Mouse (Mus musculus) hindbrain, embryonic 14.5 days (tissue): ENCODE results near the gene Ankrd40. TPM values are rescaled to one million over a fixed set of nuclear protein-coding genes. Genes with fewer than 3 reads are reported as not detected.

Experiments
- ATAC-seq: fragments of 200-750 bp; cut with Nextera tagmentation; 2 replicates; pipeline ENCODE4 v1.8.0; 2017; ENCODE audit warnings: moderate number of reproducible peaks, mild to moderate bottlenecking, moderate TSS enrichment, moderate library complexity; ENCODE audit not compliant: low FRiP score
- DNase-seq: peaks from one replicate; pipeline ENCODE4 v3.0.0-alpha.2; 2015; ENCODE audit warnings: low spot score
- H3K27ac ChIP-seq: fragments of 300-500 bp; sonication (generic); 2 replicates; pipeline ENCODE4 v1.5.1; 2014; ENCODE audit warnings: mild to moderate bottlenecking, moderate library complexity
- H3K27me3 ChIP-seq: fragments of 300-500 bp; sonication (generic); 2 replicates; pipeline ENCODE4 v1.6.1; 2014; ENCODE audit warnings: mild to moderate bottlenecking, low read length, mixed read lengths; ENCODE audit not compliant: control insufficient read depth, insufficient read depth
- H3K36me3 ChIP-seq: fragments of 300-500 bp; sonication (generic); replicated peaks from 2 replicates; pipeline ENCODE4 v1.6.1; 2014; ENCODE audit not compliant: control insufficient read depth, insufficient read depth
- H3K4me1 ChIP-seq: fragments of 300-500 bp; sonication (generic); replicated peaks from 2 replicates; pipeline ENCODE4 v1.6.1; 2014; ENCODE audit warnings: antibody characterized with exemption, low read length, mixed read lengths; ENCODE audit not compliant: control insufficient read depth, insufficient read depth
- H3K4me2 ChIP-seq: fragments of 300-500 bp; sonication (generic); replicated peaks from 2 replicates; pipeline ENCODE4 v1.6.1; 2014; ENCODE audit warnings: mild to moderate bottlenecking, moderate library complexity
- H3K4me3 ChIP-seq: fragments of 300-500 bp; sonication (generic); replicated peaks from 2 replicates; pipeline ENCODE4 v1.5.1; 2014; ENCODE audit warnings: mild to moderate bottlenecking, low read length
- H3K9ac ChIP-seq: fragments of 300-500 bp; sonication (generic); 2 replicates; pipeline ENCODE4 v1.6.1; 2014
- H3K9me3 ChIP-seq: fragments of 300-500 bp; sonication (generic); 2 replicates; pipeline ENCODE4 v1.6.1; 2016; ENCODE audit warnings: low read length; ENCODE audit not compliant: control insufficient read depth
- WGBS: fragments of 180-500 bp; shearing (Covaris S2); extraction: QIAGEN DNeasy Blood & Tissue Kit; methylation state at CpG from one replicate; pipeline ENCODE4 v1.1.7; 2014; 5-methylcytosine and 5-hydroxymethylcytosine counted together
- polyA plus RNA-seq: library from polyadenylated mRNA; unstranded; fragments of >200 nt; fragmentation: Nextera tagmentation; extraction: Ambion mirVana; gene quantifications from 2 replicates; pipeline ENCODE4 v1.2.1, GENCODE M21; 2014

Ankrd40 gene
- polyA plus RNA-seq, 1 experiment from 2014 or later: 12.8 TPM

- 94% methylated on average over 12 of the region's 12 CpGs for WGBS
- no peak overlapping the region for H3K9ac ChIP-seq
- H3K27me3 ChIP-seq: no peaks in the 10 kb centered on the region
- no peaks in the 10 kb centered on the region for H3K36me3 ChIP-seq
- H3K4me3 ChIP-seq: no peak overlapping the region
- H3K4me2 ChIP-seq: no peak overlapping the region
- ATAC-seq: no peak
- no peaks in the 10 kb centered on the region for H3K4me1 ChIP-seq
- no peak overlapping the region for H3K27ac ChIP-seq
- DNase-seq: no peak
- H3K9me3 ChIP-seq: no peaks in the 10 kb centered on the region
These were observed 31.4 kb downstream of the Ankrd40 start for GRCm38 (mm10) chr11:94359168-94359567.

DNA sequence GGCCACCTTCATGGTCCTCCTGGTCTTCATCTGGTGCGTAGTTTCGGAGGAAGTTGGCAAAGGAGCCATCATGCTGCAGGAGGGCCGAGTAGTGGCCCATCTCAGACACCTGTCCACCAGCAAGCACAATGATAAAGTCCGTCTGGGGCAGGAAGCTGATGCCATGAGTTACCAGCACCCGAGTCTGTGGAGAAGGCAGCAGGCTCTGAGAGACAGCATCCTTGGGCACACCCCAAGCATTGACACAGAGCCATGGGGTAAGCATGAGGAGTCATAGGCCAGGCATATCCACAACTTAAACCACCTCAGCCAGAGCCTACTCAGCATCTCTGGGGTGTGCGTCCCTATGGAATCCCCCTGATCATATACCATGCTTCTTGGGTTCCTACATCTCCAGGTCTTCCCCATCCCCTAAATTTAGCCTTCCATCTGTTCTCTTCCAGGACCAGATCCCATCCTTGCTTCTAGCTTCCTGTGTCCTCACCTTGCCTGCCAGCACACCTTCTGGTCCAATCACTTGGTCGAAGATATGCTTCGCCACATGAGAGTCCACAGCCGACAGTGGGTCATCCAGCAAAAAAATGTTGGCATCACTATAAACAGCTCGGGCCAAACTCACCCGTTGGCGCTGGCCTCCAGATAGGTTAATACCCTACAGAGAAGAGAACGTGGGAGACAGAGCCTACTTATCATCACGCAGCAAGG is 33.5 kb downstream of the Ankrd40 start:
- no peaks in the 10 kb centered on the region for H3K27me3 ChIP-seq
- H3K4me1 ChIP-seq: no peaks in the 10 kb centered on the region
- H3K36me3 ChIP-seq: no peaks in the 10 kb centered on the region
- no peak overlapping the region for H3K4me2 ChIP-seq
- H3K9ac ChIP-seq: no peak overlapping the region
- WGBS: 96% methylated on average over 14 of the region's 14 CpGs
- H3K4me3 ChIP-seq: no peak overlapping the region
- no peaks in the 10 kb centered on the region for H3K9me3 ChIP-seq
- H3K27ac ChIP-seq: no peak overlapping the region
- ATAC-seq (no peak), DNase-seq (no peak)

DNA sequence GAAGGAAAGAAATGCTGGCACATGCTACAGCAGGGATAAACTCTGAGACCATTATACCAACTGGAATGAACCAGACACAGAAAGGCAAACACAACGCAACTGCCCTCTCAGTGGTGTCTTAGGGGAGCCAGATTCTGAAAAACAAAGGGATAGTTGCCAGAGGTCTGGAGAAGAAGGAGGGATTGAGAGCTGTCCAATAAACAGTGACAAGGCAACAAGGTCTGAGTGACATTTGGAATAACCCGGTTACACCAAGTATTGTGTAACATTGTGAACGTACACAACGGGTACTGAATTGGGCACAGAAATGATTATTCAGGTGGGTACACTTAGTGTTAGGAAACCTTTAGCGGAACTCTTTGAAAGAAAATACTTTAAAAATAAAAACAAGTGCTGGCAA is 34.3 kb downstream of the Ankrd40 start:
- H3K4me3 ChIP-seq: no peak overlapping the region
- ATAC-seq: no peak
- H3K27ac ChIP-seq: no peak overlapping the region
- H3K9ac ChIP-seq: no peak overlapping the region
- H3K36me3 ChIP-seq: no peaks in the 10 kb centered on the region
- H3K9me3 ChIP-seq: no peaks in the 10 kb centered on the region
- DNase-seq: no peak
- WGBS: 92% methylated on average over 5 of the region's 5 CpGs
- no peaks in the 10 kb centered on the region for H3K27me3 ChIP-seq
- no peaks in the 10 kb centered on the region for H3K4me1 ChIP-seq
- no peak overlapping the region for H3K4me2 ChIP-seq

GRCm38 (mm10) chr11:94363690-94364089 is 35.9 kb downstream of the Ankrd40 start:
- no peaks in the 10 kb centered on the region for H3K9me3 ChIP-seq
- H3K4me1 ChIP-seq: no peaks in the 10 kb centered on the region
- ATAC-seq (no peak), DNase-seq (no peak)
- no peaks in the 10 kb centered on the region for H3K36me3 ChIP-seq
- H3K27ac ChIP-seq: no peak overlapping the region
- no peak overlapping the region for H3K4me2 ChIP-seq
- H3K9ac ChIP-seq: no peak overlapping the region
- 83% methylated on average over 7 of the region's 7 CpGs for WGBS
- no peak overlapping the region for H3K4me3 ChIP-seq
- H3K27me3 ChIP-seq: no peaks in the 10 kb centered on the region

GRCm38 (mm10) chr11:94365340-94365739 is 37.5 kb downstream of the Ankrd40 start:
- Histone ChIP-seq H3K9ac (no peak overlapping the region), H3K4me1 (no peaks in the 10 kb centered on the region), H3K4me2 (no peak overlapping the region), H3K36me3 (no peaks in the 10 kb centered on the region), H3K9me3 (no peaks in the 10 kb centered on the region), H3K4me3 (no peak overlapping the region), H3K27me3 (no peaks in the 10 kb centered on the region), H3K27ac (no peak overlapping the region)
- DNase-seq: no peak
- WGBS: 79% methylated on average over 3 of the region's 3 CpGs
- ATAC-seq: no peak

DNA sequence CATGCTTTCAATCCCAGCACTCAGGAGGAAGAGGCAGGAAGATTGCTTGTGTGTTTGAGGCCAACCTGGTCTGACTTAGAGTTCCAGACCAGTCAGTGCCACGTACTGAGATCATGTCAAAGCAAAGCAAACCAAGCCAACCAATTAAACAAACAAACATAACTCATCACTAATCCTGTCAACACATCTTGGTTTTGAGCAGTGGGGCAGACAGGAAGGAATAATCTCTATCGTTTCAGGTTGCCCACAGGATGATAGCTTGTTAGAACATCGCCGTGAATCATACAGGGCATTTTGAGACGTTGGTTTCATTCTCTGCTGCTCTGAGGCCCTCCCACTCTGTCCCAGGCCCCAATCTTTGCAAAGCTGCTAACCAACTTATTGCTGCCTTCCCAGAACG is 42.2 kb downstream of the Ankrd40 start:
- H3K4me1 ChIP-seq: no peaks in the 10 kb centered on the region
- no peaks in the 10 kb centered on the region for H3K27me3 ChIP-seq
- 80% methylated on average over 6 of the region's 6 CpGs for WGBS
- no peak overlapping the region for H3K9ac ChIP-seq
- H3K4me3 ChIP-seq: no peak overlapping the region
- H3K27ac ChIP-seq: no peak overlapping the region
- H3K36me3 ChIP-seq: no peaks in the 10 kb centered on the region
- no peak for ATAC-seq
- no peak for DNase-seq
- H3K9me3 ChIP-seq: no peaks in the 10 kb centered on the region
- H3K4me2 ChIP-seq: no peak overlapping the region

DNA sequence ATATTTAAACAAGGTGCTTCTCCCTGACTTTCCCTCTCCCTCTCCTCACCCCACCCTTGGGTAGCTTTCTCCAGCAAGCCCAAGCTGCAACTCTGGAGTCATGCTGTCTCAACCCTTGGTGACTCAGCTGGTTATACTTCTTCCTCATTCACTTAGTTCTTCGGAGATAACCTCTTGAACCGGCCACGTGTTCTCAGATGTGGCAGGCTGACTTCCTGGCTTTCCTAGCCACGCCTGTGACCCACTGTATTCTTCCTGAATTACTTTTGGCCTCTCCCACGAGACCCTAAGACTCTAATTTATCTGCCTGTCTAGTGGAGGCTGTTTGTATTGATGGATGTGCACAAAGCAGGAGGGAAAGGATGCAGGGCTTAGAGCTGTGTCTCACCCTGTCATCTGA is 43.0 kb downstream of the Ankrd40 start:
- ATAC-seq: no peak
- H3K4me2 ChIP-seq: no peak overlapping the region
- no peak for DNase-seq
- no peaks in the 10 kb centered on the region for H3K36me3 ChIP-seq
- H3K27ac ChIP-seq: no peak overlapping the region
- H3K4me1 ChIP-seq: no peaks in the 10 kb centered on the region
- H3K9me3 ChIP-seq: no peaks in the 10 kb centered on the region
- H3K4me3 ChIP-seq: no peak overlapping the region
- no peaks in the 10 kb centered on the region for H3K27me3 ChIP-seq
- no peak overlapping the region for H3K9ac ChIP-seq
- WGBS: 42% methylated on average over 5 of the region's 5 CpGs

- Histone ChIP-seq H3K27ac (no peak overlapping the region), H3K9ac (no peak overlapping the region), H3K4me2 (no peak overlapping the region), H3K27me3 (no peaks in the 10 kb centered on the region), H3K4me1 (no peaks in the 10 kb centered on the region), H3K36me3 (no peaks in the 10 kb centered on the region), H3K9me3 (no peaks in the 10 kb centered on the region), H3K4me3 (no peak overlapping the region)
- ATAC-seq (no peak), DNase-seq (no peak)
- 90% methylated on average over 13 of the region's 13 CpGs for WGBS
These were observed 46.6 kb downstream of the Ankrd40 start for GRCm38 (mm10) chr11:94374276-94374948.

GRCm38 (mm10) chr11:94379061-94379460 is 51.3 kb downstream of the Ankrd40 start:
- no peak for ATAC-seq

More at GRCm38 (mm10) chr11:94379061-94379460, 51.3 kb downstream of the Ankrd40 start:
- no peak overlapping the region for H3K4me3 ChIP-seq
- no peak overlapping the region for H3K9ac ChIP-seq
- H3K4me1 ChIP-seq: no peaks in the 10 kb centered on the region
- WGBS: 16% methylated on average over 2 of the region's 2 CpGs
- H3K36me3 ChIP-seq: no peaks in the 10 kb centered on the region
- H3K27me3 ChIP-seq: no peaks in the 10 kb centered on the region
- no peak overlapping the region for H3K27ac ChIP-seq
- DNase-seq: no peak
- no peak overlapping the region for H3K4me2 ChIP-seq
- H3K9me3 ChIP-seq: no peaks in the 10 kb centered on the region
